Mouse (Mus musculus) embryonic facial prominence, embryonic 12.5 days (tissue): Measurements from ENCODE around the gene Cd209a. TPM values are rescaled to one million over a fixed set of nuclear protein-coding genes. Genes with fewer than 3 reads are reported as not detected.
"Not testable (repeated sequence)": the region's sequence is repeated elsewhere in the genome, so short reads cannot be mapped to it uniquely, and the experiment has no call there.

Source experiments
- ATAC-seq: fragments of 200-750 bp; cut with Nextera tagmentation; 2 replicates; pipeline ENCODE4 v1.8.0; 2017; ENCODE audit not compliant: insufficient number of reproducible peaks, insufficient read depth, low FRiP score, low TSS enrichment
- H3K27ac ChIP-seq: fragments of 300-500 bp; sonication (generic); 2 replicates; pipeline ENCODE4 v1.5.1; 2016; ENCODE audit warnings: mild to moderate bottlenecking
- H3K27me3 ChIP-seq: fragments of 300-500 bp; sonication (generic); 2 replicates; pipeline ENCODE4 v1.6.1; 2016; ENCODE audit warnings: mild to moderate bottlenecking, moderate library complexity
- H3K36me3 ChIP-seq: fragments of 300-500 bp; sonication (generic); 2 replicates; pipeline ENCODE4 v1.6.1; 2016; ENCODE audit warnings: mild to moderate bottlenecking
- H3K4me1 ChIP-seq: fragments of 300-500 bp; sonication (generic); 2 replicates; pipeline ENCODE4 v1.6.1; 2016
- H3K4me2 ChIP-seq: fragments of 300-500 bp; sonication (generic); replicated peaks from 2 replicates; pipeline ENCODE4 v1.6.1; 2016; ENCODE audit warnings: mild to moderate bottlenecking, moderate library complexity
- H3K4me3 ChIP-seq: fragments of 300-500 bp; sonication (generic); 2 replicates; pipeline ENCODE4 v1.5.1; 2016; ENCODE audit warnings: mild to moderate bottlenecking
- H3K9ac ChIP-seq: fragments of 300-500 bp; sonication (generic); 2 replicates; pipeline ENCODE4 v1.6.1; 2016; ENCODE audit warnings: mild to moderate bottlenecking, moderate library complexity
- H3K9me3 ChIP-seq: fragments of 300-500 bp; sonication (generic); 2 replicates; pipeline ENCODE4 v1.6.1; 2016; ENCODE audit warnings: mild to moderate bottlenecking, moderate library complexity
- WGBS: fragments of 180-500 bp; shearing (Covaris S2); methylation state at CpG from one replicate; pipeline ENCODE4 v1.1.7; 2016; 5-methylcytosine and 5-hydroxymethylcytosine counted together
- polyA plus RNA-seq: library from polyadenylated mRNA; unstranded; fragments of >200 nt; fragmentation: Nextera tagmentation; extraction: Ambion mirVana; gene quantifications from 2 replicates; pipeline ENCODE4 v1.2.1, GENCODE M21; 2016

The Cd209a gene
- not detected in 2 replicates for polyA plus RNA-seq

DNA sequence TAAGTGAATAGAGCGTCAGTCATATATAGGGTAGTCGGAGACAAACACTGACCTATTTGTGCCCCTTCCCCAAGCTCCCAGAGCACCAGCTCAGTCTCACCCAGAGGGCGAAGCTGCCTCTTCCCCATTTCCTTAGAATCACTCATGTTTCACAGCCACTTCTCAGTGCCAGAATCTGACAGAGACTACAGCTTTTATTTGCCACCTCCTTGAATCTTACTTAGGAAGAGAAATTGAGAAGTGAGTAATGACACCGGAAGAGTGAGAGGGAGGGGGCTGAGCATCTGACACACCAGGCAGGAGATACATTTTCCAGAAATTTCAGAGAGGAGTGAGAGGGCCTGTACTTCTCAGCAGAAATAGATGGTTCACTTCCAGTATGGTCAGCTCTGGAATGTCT lies at the start of gene Cd209a:
Gene Cd209a (minus strand): TSS at position 224 of the 400 bp plus-strand sequence.
- H3K36me3 ChIP-seq = no peaks in the 10 kb centered on the region
- H3K4me3 ChIP-seq = no peak within 1 kb of the TSS
- H3K9me3 ChIP-seq = 0 out of 2 replicates have a peak, but pooled peaks cover 2% of the 10 kb centered on the region
- no peaks in the 10 kb centered on the region for H3K4me1 ChIP-seq
- H3K27me3 ChIP-seq = no peaks in the 10 kb centered on the region
- 83% methylated on average over 4 of the region's 4 CpGs for WGBS
- no peak within 1 kb of the TSS for H3K27ac ChIP-seq
- H3K4me2 ChIP-seq = no peak within 1 kb of the TSS
- no peak for ATAC-seq
- H3K9ac ChIP-seq = no peak within 1 kb of the TSS

DNA sequence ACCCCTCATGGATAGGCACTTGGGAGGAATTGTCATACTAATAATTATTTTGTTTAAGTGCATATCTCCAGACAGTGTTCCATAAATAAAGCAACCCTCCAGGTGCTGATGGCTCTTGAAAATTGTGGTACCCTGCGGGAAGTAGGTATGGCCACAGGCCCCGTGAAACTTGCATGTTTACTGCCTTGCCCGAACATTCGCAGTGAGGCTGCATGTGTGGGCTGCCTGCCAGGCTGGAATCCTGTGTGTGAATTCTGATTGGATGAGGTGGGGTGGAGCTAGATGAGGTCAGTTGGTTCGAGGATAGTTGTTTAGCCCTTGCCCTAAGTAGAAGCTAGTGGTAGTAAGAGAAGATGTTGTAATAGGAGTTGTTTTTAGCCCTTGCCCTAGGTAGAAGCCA lies 19.9 kb upstream of the Cd209a start:
- not testable (repeated sequence) for H3K4me3 ChIP-seq, H3K27ac ChIP-seq, H3K27me3 ChIP-seq, H3K9ac ChIP-seq, ATAC-seq, H3K4me2 ChIP-seq, H3K4me1 ChIP-seq, H3K36me3 ChIP-seq
- WGBS = 81% methylated on average over 5 of the region's 5 CpGs
- H3K9me3 ChIP-seq = peaks cover 11% of the 10 kb centered on the region; the same call in 1 of the 2 replicates

DNA sequence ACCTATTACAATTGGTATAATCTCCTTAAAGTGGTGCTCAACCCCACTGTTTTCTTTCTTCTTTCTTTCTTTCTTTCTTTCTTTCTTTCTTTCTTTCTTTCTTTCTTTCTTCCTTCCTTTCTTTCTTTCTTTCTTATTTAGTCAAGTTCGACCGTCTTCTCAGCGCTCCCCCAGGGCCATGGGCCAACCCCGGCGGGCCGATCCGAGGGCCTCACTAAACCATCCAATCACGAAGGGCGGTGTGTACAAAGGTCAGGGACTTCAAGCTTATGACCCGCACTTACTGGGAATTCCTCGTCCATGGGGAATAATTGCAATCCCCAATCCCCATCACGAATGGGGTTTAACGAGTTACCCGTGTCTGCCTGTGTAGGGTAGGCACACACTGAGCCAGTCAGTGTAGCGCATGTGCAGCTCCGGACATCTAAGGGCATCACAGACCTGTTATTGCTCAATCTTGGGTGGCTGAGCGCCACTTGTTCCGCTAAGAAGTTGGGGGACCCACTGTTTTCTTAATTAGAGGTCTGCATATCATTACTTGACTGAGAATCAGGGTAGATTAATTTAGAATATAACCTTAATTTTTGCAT lies 5.6 kb upstream of the Cd209a start:
- Histone ChIP-seq H3K9me3 (0 out of 2 replicates have a peak, but pooled peaks cover 7% of the 10 kb centered on the region), H3K9ac (no peak overlapping the region), H3K4me3 (no peak overlapping the region), H3K4me2 (no peak overlapping the region), H3K27me3 (no peaks in the 10 kb centered on the region), H3K27ac (no peak overlapping the region), H3K4me1 (no peaks in the 10 kb centered on the region), H3K36me3 (no peaks in the 10 kb centered on the region)
- 78% methylated on average over 18 of the region's 18 CpGs for WGBS
- ATAC-seq = peak; percentile 100

DNA sequence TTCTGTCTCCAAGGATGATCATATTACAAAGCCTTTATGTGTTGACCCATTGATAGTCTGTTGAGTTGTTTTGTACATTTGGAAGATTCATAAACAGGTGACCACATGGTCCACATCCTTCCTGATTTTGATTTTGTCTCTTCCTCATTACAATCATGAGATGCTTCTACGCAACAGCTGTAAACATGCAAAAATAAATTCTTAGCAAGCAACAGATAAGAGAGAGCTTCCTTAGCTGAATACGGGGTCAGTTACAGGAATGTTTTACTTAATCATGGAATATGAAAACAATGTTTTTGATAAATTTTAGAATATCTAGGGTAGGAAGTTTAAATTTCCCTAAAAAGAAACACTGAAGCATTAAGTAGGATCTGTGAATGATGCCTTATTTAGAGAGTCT lies 11.8 kb downstream of the Cd209a start:
- no peak overlapping the region for H3K4me2 ChIP-seq
- WGBS = 88% methylated on average over 2 of the region's 2 CpGs
- no peak for ATAC-seq
- H3K9ac ChIP-seq = no peak overlapping the region
- no peaks in the 10 kb centered on the region for H3K27me3 ChIP-seq
- no peak overlapping the region for H3K4me3 ChIP-seq
- H3K27ac ChIP-seq = no peak overlapping the region
- H3K36me3 ChIP-seq = no peaks in the 10 kb centered on the region
- no peaks in the 10 kb centered on the region for H3K4me1 ChIP-seq
- no peaks in the 10 kb centered on the region for H3K9me3 ChIP-seq

DNA sequence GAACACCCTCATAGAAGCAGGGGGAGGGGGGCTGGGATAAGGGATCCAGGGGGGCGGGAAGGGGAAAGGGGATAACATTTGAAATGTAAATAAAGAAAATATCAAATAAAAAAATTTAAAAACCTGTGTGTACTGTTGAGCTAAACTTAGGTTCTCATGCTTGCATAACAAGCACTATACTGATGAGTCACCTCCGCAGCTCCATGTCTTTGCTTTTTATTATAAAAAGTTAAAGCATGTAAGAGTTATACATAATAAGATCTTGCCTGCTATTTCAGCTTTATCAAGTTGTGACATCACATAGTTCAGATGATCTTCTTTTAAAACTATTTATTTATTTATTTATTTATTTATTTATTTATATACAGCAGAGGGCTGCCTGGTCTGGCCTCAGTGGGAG lies 13.2 kb downstream of the Cd209a start:
- no peak for ATAC-seq
- 89% methylated on average over 2 of the region's 2 CpGs for WGBS
- no peak overlapping the region for H3K4me3 ChIP-seq
- H3K36me3 ChIP-seq = no peaks in the 10 kb centered on the region
- no peaks in the 10 kb centered on the region for H3K27me3 ChIP-seq
- H3K4me1 ChIP-seq = no peaks in the 10 kb centered on the region
- H3K4me2 ChIP-seq = no peak overlapping the region
- no peak overlapping the region for H3K27ac ChIP-seq
- no peak overlapping the region for H3K9ac ChIP-seq
- no peaks in the 10 kb centered on the region for H3K9me3 ChIP-seq

DNA sequence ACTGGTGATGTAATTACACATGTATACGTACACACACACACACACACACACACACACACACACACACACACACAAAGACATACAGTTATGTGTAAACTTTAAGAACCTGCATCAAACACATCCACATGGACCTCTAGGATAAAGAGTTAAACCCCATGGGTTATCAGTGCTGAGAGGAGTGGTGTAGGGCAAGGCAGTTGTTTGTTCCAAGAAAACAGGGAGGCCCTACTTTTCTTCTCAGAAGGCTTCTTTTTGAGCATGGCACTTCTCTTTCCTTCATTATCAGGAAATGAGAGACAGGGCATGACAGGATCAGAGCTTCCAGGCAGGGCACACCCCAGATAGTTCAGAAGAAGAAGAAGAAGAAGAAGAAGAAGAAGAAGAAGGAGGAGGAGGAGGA lies 14.7 kb downstream of the Cd209a start:
- no peak overlapping the region for H3K4me2 ChIP-seq
- WGBS = 42% methylated on average over 1 of the region's 1 CpGs
- no peak overlapping the region for H3K9ac ChIP-seq
- H3K27me3 ChIP-seq = no peaks in the 10 kb centered on the region
- no peak overlapping the region for H3K4me3 ChIP-seq
- H3K4me1 ChIP-seq = no peaks in the 10 kb centered on the region
- H3K27ac ChIP-seq = no peak overlapping the region
- no peaks in the 10 kb centered on the region for H3K36me3 ChIP-seq
- no peak for ATAC-seq
- H3K9me3 ChIP-seq = no peaks in the 10 kb centered on the region

DNA sequence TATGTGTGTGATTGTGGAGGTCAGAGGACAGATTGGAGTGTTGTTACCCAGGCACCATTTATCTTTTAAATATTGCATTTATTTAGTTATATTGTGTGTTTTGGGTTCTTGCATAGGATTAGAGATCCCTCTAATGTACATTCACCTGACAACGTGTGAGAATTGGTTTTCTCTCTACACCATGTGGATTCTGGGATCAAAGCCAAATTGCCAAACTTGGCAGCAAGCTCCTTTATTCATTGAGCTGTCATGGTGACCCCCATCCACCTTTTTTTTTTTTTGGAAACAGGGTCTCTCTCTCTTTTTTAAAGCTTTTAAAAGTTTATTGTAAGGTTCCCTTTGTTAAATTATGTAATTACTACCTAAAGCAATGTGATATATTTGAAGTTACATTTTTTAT lies 27.7 kb downstream of the Cd209a start:
- no peak for ATAC-seq
- H3K9ac ChIP-seq = no peak overlapping the region
- no peak overlapping the region for H3K4me2 ChIP-seq
- H3K9me3 ChIP-seq = no peaks in the 10 kb centered on the region
- H3K4me1 ChIP-seq = no peaks in the 10 kb centered on the region
- H3K27me3 ChIP-seq = no peaks in the 10 kb centered on the region
- H3K4me3 ChIP-seq = no peak overlapping the region
- no peaks in the 10 kb centered on the region for H3K36me3 ChIP-seq
- 61% methylated on average over 1 of the region's 1 CpGs for WGBS
- H3K27ac ChIP-seq = no peak overlapping the region

DNA sequence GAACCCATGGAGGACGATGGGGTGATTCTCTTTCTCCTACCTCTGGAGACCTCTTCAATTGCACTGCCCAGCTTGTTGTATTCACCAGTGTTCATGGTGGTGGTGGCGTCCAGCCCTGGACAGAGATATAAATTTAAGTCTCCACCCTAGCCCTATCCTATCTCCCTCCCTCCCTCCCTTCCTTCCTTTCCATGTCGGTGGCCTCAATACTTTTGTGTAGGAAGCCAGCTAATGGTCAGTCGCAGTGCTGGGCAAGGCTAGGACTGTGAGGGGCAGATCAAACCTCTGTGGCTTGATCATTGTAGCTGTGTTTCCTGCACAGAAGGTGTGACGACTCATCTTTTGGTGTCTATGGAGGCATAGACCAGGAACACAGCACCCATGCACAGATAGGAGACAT lies 28.2 kb downstream of the Cd209a start, which contains the start of gene Clec4g:
Gene Clec4g (minus strand): TSS at position 101 of the 400 bp plus-strand sequence.
- ATAC-seq = no peak
- H3K9me3 ChIP-seq = no peaks in the 10 kb centered on the region

DNA sequence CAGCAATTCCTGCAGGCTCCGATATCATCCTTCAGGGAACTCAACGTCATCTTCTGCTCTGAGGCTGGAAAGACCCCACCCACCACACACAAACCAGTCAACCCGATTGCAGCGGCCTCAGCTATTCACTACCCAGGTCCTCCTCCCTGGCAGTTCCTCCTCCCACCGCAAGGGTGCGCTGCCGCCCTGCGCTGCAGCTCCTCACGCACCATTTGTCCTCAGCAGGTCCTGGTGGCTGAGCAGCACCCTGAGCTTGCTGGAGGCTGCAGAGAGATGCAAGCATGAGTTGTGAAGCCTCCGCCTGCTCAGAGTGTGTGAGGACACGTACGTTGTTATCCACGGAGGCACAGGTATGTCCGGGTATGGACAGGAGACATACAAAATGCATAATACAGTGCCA lies 30.2 kb downstream of the Cd209a start:
- Histone ChIP-seq H3K9ac (no peak overlapping the region), H3K36me3 (no peaks in the 10 kb centered on the region), H3K4me3 (no peak overlapping the region), H3K27me3 (no peaks in the 10 kb centered on the region), H3K4me1 (no peaks in the 10 kb centered on the region), H3K9me3 (no peaks in the 10 kb centered on the region), H3K4me2 (no peak overlapping the region), H3K27ac (no peak overlapping the region)
- ATAC-seq = 0 out of 2 replicates have a peak, but pooled peaks have one; percentile 50
- WGBS = 16% methylated on average over 14 of the region's 14 CpGs

More for the DNA sequence above, 28.2 kb downstream of the Cd209a start, which contains the start of gene Clec4g:
- Histone ChIP-seq H3K27me3 (no peaks in the 10 kb centered on the region), H3K4me2 (no peak within 1 kb of the TSS), H3K9ac (no peak within 1 kb of the TSS), H3K27ac (no peak within 1 kb of the TSS), H3K4me1 (no peaks in the 10 kb centered on the region), H3K36me3 (no peaks in the 10 kb centered on the region), H3K4me3 (no peak within 1 kb of the TSS)
- 78% methylated on average over 5 of the region's 5 CpGs for WGBS

DNA sequence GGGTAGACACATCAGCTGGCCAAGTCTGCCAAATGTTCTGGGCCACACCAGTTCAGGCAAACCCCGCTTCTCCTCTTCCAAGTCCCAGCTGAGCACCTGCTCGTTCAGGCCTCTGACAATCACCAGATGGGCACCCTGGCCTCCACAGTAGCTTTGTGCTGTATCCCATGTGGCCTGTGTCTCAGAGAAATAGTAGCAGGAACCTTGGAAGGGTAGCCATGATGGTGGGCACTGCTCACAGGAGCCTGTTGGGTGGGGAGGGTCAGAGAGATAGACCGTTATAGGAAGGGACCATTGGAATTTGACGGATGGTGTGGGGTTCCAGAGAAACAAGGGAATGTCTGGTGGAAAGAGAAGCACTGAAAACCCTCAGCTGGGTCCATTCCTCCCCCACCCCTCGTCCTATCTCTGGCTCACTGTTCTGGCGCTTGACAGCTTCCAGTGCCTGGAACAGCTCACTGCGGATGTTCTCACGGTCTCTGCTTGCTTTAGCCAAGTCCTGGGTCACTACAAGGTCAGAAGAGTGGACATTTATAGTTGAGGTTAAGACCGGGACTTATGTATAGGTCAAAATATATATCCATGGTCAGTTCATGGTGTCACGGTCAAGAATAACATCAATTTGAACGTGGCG lies 31.3 kb downstream of the Cd209a start:
- Histone ChIP-seq H3K27me3 (no peaks in the 10 kb centered on the region), H3K9ac (no peak overlapping the region), H3K4me3 (no peak overlapping the region), H3K4me2 (no peak overlapping the region), H3K4me1 (no peaks in the 10 kb centered on the region), H3K36me3 (no peaks in the 10 kb centered on the region), H3K9me3 (no peaks in the 10 kb centered on the region), H3K27ac (no peak overlapping the region)
- no peak for ATAC-seq
- 82% methylated on average over 12 of the region's 12 CpGs for WGBS

DNA sequence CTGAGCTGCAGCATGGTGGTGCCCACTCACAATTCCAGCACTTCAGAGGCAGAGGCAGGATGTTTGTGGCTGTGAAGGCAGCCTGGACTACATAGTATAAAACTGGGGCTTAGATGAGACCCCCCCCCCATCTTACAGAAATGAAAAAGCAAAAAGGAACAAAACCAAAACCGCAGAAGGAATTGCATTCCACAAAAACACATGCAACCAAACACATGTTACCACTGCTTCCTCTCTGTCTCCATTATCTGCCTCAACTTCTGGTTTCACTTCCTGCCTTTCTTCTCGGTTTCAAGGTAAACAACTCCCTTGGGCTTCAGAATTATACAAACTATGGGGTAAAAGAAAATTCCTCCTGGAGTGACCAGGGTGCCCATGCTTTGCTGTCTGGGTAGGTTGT lies 37.1 kb downstream of the Cd209a start:
- no peaks in the 10 kb centered on the region for H3K36me3 ChIP-seq
- H3K27me3 ChIP-seq = no peaks in the 10 kb centered on the region
- WGBS = 55% methylated on average over 2 of the region's 2 CpGs
- no peak overlapping the region for H3K4me2 ChIP-seq
- H3K9ac ChIP-seq = no peak overlapping the region
- no peak overlapping the region for H3K4me3 ChIP-seq
- H3K4me1 ChIP-seq = no peaks in the 10 kb centered on the region
- H3K9me3 ChIP-seq = no peaks in the 10 kb centered on the region
- no peak for ATAC-seq
- no peak overlapping the region for H3K27ac ChIP-seq

DNA sequence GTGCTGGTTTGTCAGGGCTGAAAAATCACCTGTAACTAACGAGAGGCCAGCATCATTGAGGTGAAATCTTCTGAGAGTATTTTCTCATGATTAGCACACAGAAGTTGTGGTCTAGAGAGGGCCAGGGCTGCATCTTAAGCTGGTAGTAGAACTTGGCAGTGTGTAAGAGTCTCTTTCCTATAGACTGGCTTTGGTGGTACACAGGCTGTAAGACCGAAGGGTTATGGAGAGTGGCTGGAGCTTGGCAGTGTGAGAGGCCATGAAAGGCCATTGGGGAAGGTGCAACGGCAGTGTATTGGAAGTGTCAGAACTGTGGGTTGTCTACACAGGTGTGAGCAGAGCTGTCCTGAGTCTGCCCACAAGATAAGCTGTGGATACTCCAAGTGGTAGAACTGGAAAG lies 38.5 kb downstream of the Cd209a start:
- no peaks in the 10 kb centered on the region for H3K4me1 ChIP-seq
- H3K27ac ChIP-seq = no peak overlapping the region
- no peaks in the 10 kb centered on the region for H3K36me3 ChIP-seq
- H3K4me3 ChIP-seq = no peak overlapping the region
- no peak overlapping the region for H3K4me2 ChIP-seq
- no peaks in the 10 kb centered on the region for H3K9me3 ChIP-seq
- H3K27me3 ChIP-seq = no peaks in the 10 kb centered on the region
- WGBS = 77% methylated on average over 3 of the region's 3 CpGs
- ATAC-seq = no peak
- H3K9ac ChIP-seq = no peak overlapping the region
